Mouse (Mus musculus) cerebellum, adult (tissue): ENCODE data around the gene Ehd4.

Experiments used
- ATAC-seq: cut with Nextera tagmentation; 2 replicates; pipeline ENCODE4 v1.9.2; 2017; ENCODE audit warnings: mild to moderate bottlenecking, moderate library complexity, mixed read lengths; ENCODE audit not compliant: insufficient number of reproducible peaks, low FRiP score, low TSS enrichment

Ehd4 gene

DNA sequence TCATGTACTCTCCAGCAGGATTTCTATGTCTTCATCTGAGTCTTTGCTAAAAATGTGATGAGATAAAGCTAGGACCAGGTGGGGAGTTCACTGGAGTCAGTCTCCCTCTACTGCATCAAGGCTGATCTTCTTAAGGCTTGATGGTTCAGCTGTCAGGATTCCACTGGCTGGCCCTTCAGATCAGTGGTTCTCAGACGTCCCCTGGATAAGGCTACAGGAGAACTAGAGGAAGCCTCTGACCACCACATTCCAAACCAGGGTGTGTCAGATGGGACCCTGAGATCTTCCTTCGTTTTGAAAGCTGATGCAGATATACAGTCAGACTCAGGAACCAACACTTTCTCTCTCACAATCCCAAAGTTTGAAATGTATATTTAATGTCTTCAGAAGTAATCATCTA is 7.0 kb downstream of the Ehd4 start:
- no peak for ATAC-seq

DNA sequence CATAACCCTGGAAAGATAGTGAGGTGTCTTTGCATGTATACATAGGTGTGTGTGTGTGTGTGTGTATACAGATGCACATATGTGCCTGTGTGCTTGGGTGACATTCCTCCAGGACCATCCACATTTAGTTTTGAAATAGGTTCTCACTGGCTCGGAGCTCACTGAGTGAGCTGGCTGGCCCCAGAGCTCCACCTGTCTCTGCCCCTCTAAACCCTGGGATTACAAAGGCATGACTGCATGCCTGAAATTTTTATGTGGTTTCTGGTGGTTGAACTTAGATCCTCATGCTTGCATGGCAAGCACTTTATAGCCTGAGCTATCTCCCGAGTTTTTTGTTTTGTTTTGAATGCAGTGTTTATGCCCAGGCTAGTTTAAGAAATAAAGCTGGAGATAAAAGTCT is 7.9 kb downstream of the Ehd4 start:
- ATAC-seq = no peak

DNA sequence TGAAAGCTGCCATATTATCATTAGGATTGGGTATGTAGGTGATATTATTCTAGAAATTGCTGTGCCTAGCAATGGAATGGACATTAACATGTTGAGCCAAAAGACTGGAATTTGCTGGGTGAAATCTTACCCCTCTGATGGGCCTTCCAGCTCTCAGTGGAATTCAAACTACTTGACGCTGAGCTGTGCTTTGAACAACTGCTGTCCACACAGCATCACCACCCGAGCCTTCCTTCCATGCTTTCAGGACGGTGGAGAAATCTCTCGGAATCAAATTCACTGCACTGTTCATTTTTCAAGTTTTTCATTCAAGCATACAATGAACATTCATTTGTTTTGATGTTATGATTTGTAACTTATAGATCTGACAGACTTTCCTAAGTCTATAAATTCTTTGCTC is 10.0 kb downstream of the Ehd4 start:
- no peak for ATAC-seq

DNA sequence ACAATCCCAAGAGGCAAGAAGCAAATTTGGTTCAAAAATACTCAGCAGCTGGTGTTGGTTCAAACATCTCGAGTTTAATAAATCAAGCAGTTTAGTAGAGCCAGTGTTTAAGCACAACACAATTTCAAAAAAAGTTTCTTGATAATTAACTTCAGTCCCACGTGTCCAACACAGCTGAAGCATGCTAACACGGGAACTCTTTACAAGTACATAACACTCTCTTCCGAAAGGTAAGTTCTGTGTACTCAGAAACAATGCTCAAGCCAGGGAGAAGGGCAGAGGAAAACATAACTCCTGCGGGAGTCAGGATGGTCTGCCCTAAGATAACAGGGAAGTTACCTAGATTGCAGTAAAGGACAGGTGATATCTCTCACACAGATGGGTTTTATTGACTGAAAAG is 12.1 kb downstream of the Ehd4 start:
- no peak for ATAC-seq

DNA sequence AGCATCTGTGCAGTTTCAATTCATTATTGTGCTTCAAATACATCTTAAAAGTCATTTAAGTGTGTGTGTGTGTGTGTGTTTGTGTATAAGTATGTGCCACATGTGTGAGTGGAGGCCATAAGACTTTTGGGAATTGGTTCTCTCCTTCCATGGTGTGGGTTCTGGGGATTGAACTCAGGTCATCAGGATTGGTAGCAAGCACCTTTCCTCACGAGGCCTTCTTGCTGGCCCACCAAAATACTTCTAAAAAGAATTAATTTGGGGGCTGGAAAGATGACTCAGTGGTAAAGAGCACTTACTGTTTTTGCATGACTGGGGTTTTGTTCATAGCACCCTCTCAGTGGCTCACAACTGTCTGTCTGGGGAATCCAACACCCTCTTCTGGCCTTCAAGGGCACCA is 12.7 kb downstream of the Ehd4 start:
- ATAC-seq = no peak

DNA sequence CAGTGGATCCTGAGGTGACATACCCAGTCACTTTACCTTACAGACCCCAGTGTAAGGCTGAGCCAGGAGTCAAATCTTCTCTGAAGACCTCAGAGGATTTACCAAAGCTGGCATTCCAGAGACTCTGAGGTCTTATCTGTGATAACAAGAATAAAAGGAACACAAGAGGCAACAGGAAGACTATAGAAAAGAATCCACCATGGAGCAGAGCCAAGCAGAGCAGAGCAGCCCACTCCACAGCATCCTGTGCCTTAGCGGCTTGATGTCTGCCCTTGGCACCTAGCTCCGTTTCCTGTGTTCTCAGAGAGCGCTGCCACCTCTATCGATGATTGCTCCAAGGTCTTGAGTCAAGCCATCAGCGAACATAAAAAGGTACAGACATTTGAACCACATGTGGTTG is 14.1 kb downstream of the Ehd4 start:
- no peak for ATAC-seq

DNA sequence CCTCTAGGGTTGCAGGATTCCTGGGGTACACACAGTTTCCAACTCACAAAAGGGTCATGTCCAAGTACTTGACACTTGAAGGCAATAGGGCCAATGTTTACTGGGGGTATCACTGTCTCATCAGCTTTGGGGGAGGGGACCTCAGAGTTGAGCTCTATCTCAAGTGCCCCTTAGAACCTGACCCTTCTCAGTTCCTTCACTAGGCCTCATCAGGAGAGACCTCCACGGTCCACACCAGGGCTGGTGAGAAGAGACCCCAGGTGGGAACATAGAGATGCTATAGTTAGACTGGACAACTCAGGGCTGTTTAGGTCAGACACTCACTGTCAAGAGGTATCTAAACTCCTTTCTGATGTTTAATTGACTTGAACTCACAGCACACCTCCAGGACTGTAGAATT is 15.3 kb downstream of the Ehd4 start:
- no peak for ATAC-seq

DNA sequence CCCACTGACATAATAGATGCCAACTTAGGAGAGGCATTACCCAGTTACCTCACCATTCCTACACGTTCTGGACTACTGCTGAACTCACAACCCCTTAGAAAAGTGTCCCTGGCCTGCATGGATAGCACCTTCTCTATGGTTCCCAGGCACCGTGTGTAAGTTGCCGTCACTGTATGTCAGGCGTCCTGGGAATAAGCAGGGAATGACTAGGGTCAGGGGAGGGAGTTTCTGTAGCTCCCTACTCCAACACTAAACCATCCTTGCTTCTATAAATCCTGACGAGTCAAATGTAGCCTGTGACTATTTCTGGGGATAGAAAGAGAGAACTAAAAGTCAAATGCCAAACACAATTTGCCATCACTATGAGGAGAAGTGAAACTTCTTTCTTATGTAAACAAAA is 17.1 kb downstream of the Ehd4 start:
- ATAC-seq = no peak

DNA sequence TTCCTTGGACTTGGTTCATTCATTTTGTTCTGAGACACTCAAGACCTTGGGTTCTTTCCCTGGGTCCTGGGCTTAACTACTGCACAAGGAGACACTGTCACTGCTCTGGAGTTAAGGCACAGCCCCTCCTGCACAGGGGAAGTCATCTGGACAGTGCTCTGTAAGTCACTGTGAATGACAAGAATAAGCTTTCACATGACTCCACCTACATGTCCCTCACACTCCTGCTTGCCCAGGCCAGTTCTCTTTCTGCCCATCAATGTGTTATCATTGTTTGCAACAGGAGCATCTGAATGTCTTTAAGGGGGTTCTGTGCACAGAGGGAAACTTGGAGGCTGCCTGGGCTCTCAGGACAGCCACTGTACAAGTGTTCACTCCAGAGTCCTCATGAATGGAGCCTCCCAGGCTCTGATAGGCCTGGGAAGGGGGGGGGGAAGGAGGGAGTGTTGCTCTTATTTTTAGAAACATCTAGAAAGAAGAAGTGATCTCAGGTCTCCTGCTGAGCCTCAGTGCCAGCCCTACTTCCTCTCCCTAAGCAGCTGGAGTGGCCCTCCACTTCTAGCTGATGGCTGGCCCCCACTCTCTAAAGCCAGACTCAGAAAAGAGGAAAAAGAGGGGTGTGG is 19.8 kb downstream of the Ehd4 start:
- no peak for ATAC-seq

DNA sequence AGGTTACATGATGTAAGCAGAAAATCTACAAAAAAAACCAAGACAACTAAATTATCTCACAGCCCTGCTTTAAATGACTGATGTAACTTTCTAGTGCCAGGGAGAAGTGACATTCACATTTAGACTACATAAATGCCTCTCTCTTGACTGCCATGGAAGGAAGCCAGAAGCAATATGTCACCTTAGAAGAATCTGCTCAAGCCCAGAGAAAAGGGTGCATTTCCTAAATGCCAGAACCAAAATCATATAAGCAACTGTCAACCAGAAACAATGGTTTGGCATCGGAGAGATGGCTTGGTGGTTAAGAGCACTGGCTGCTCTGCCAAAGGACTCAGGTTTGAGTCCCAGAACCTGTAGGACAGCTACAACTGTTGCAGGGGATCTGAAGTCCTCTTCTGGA is 22.5 kb downstream of the Ehd4 start:
- ATAC-seq = no peak

DNA sequence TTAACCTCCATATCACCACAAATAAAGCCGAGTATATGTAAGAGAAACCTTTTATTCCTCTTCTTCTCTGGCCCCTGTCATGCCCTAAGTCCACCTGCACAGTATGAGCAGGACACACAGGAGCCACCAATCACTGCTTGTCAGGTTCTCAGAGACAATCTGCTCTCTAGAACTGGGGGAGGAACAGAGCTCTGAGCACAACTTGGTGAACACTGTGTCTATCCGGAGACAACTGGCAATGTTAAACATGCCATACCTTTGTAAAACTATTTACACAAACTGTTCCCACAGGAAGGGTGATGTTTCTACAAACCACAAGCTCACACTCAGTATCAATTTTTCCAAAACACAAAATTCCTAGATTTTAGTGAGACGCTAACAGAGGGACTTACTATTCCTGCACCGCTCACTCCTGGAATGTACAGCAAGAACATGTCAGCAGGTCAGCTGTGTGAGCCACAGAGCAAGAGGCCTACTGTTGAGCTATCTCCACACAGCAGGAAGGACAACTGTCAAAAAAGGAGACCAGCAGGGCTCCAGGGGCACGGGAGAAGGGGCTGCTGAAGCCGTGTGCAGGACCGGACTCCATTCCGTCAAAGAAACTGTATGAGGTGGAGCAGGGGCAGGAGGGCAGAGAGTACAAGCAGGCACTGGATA is 25.0 kb downstream of the Ehd4 start:
- no peak for ATAC-seq

DNA sequence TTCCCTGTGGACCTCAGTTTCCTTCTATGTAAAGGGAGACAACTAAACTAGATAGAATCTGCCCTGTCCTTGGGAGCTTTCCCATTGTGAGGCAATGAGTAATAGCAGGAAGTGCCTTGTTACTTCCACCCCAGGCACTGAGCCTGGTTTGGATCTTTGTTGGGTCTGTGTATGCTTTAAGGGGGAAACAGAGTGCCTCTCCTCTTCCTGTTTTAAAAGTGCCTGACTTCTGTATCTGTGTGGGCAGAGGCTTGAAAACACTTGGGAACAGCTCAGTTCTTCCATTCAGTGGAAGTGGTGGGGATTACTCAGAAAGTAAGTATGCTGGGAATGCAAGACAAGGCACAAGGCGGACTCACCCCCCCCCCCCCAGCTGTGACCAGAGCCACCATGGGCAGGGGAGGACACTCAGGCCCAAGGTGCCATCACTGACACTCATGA is 25.8 kb downstream of the Ehd4 start:
- ATAC-seq = no peak

DNA sequence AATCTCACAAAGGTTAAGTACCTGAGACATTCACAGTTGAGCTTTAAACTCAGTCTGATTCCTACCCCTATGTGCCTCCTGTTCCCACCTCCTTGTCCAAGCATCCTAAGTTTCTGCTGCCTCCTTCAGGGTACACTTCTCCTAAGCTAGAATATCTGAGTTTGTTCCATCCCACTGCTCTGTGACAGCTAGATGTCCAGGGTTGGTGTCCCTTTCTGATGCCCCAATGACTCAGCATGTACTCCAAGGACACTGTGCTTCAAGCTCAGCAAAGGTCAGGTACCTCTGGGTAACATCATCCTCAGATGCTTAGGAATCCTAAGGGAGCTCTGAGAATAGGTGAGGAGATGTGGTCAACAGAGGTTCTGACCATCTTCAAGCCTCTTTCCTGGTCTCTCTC is 26.4 kb downstream of the Ehd4 start:
- ATAC-seq = no peak

DNA sequence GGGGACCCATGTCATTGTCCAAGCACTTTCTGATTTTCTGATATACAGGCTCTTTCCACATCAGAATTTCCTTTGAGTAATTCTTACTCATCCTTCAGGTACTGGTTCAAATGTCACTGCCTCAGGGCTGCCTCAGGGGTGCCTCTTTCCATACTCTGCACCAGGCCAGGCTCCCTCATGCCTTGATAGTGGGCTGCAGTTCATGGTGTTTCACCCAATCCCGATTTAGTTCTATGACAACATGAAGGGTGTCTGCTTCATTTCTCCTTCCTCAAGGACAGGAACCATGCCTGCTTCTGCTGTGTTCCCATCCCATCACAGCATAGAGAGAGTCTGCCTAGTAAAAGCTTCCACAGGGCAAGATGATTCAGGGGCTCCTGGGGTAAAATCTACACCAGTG is 27.5 kb downstream of the Ehd4 start:
- no peak for ATAC-seq

DNA sequence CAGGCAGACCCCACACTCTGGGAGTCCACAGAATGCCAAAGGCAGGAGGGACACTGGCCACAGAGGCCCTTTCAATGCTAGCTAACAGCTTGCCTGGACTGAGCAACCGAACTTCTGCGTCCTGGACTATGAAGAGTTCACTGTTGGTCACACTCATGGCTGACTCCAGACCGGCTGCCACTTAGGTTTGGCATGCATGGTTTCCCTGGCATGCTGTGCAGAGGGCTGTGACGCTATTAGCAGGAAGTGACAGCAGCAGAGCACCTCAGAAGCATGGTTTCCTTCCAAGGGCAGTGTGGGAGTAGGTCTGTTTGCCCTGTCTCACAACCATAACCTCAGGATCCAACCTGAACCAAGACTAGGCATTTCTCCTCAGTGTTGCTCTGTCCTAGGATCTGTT is 28.0 kb downstream of the Ehd4 start:
- no peak for ATAC-seq

DNA sequence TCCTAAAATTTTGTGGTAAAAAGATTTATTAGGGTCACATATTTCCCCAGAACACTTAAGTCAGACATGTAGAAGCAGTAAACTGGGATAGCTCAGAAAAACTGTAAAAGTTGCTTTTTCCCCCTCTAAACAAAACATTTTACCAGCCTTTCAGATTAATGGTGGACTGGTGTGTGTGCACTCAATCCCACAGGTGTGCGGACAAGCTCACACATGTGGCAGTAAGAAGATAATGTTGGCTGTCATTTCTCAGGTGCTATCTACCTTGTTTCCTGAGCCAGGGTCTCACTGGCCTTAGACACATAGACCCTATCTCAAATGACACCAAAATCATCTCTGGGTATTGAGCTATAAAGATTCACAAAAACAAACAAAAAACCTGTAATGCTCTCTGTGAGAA is 28.9 kb downstream of the Ehd4 start:
- ATAC-seq = no peak

DNA sequence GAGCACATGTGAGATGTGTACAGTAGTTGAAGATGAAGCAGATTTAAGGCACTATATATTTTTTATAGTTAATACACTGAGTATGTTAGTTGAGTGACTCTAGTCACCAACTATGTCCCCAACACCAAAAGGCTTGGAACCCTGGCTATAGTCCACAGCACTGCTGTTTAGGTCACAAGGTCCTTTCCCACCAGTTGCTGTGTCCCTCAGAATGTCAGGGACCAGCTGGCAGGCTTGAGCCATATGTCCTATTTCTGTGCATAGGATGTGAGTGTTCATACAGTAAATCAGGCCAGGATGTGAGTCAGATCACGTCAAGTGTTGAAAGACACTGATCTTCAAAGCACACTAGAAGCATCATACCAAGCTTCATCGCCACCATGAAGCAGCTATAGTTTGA is 29.5 kb downstream of the Ehd4 start:
- ATAC-seq = no peak

DNA sequence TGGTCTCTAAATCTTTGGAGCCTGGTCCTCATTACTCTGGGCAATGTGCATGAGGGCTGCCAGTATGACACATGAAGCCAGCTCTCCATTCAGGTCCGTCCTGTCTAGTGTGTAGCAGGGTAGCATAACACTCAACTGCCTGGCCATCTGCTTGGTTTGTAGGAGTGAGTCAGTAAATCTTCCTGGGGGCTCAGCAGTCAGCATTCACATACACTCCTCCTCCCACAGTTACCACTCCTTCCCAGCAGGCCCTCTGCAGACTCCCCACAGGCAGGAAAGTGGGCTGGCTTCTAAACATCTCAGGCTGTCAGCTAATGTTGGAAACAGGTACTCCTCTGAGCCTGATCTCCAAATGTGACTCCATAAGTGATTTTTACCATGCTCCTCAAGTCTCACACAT is 30.3 kb downstream of the Ehd4 start:
- 0 out of 2 replicates have a peak, but pooled peaks have one; percentile 31 for ATAC-seq

DNA sequence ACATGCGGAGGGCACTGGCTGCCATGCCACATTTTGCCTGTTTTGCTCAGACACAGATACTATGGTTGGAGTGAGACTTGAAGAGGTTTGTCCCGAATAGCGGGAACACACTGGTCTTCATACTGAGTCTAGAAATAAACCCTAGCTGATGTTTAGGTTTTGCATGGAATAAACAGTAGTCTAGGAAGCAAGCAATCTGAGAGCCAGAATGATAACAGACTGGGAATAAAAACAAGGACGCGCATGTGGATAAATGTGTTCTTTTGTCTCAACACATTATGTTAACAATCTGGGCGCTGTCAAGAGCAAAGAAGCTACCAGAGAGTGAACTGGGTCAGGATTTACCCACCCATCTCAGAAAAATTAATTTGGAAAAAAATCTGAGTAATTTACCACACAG is 31.4 kb downstream of the Ehd4 start:
- no peak for ATAC-seq

DNA sequence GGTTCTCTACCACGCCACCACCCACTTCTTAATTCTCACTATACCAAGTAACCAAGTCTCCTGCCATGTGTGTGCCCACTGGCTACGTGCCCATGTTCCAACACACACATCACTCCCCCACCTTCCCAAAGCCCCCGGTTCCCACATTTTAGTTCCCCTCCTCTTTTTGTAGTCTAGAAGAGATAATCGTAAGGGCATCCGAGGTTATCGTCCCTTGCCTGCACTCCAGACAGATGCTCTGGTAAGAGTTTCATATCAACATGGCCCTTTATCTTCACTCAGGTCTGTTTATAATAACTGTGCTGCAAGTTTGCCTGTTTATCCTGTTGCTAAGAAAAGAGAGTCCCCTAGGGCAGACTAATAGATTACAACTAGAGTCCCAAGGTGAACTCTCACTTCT is 37.1 kb downstream of the Ehd4 start:
- no peak for ATAC-seq

DNA sequence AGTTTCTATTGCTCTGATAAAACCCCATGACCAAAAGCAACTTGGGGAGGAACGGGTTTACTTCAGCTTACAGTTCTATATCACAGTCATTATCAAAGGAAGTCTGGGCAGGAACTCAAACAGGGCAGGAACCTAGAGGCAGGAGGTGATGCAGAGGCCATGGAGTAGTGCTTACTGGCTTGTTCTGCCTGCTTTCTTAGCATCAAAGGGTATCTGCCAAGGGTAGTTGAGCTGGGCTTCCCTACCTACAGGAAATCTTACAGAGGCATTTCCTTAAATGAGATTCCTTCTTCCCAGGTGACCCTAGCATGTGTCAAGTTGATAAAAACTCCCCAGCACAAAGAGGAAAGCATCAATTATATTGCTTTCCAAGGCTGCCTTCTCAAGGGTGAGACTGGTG is 38.0 kb downstream of the Ehd4 start:
- ATAC-seq = no peak

DNA sequence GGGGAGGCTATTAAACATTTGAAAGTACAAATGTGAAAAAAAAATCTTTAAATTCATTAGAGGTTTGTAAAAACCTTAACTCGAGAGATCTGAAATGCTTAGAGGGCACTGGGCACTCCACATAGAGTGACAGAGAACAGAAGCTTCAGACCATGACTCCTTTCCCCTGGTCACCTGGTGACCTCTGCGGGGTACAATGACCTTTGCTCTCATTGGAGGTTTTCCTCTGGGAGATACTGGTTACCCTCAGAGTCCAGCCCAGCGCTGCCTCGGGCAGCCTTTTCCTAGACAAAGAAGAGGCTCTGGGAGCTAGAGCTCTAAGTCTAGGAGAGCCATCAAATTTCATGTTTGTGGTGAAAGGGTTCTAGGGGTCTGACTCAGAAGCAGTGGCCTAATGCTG is 39.4 kb downstream of the Ehd4 start:
- ATAC-seq = no peak

DNA sequence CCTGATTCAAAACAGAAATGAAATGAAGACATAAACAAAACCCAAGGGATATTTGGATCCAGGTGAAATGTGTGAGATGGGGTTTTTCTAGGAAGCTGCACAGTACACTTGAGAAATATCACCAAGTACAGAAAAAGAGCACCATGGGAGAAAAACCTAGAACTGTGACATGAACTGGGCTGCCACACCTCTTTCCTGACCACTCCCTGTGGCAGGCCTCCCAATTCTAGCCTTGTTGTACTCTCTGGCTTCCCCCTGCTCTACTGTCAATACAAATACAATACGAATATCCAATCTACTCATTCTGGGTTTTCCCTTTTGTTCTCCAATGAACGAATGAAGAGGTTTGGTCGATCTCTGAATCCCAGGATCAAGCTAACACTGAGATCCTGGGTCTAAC is 40.4 kb downstream of the Ehd4 start:
- ATAC-seq = no peak
